In the genomic region with DNA sequence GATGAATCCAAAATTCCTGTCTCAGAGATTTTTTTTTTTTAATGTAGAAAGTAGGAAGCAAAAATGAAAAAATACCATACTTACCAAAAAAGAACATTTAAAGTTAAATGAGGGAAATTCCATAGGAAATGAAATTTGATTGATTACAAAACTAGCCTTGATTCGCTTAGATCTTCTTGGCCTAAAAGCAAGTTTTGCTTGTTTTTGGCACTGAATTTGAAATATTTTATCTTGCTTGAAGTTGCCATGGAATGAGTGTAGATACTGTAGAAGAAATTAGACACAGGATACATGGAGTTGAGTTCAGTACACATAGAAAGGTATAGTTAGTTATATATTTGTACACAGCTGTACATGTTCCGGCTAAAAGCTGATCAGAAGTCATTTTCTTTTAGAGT, we compare ENCODE assay signal across 24 mouse cellular contexts.
DNase-seq lines count a peak whose midpoint lies in the region; ATAC-seq and TF ChIP-seq lines count a peak whose summit lies in the region.
"Had no signal": no experiment of that assay in that cellular context is flagged by ENCODE, and none has a peak within 500 bp of the region (broad histone marks: within the 10 kb centered on the region; RNA-seq: fewer than 3 reads in every experiment).

No protein-coding gene starts in this region.

- no peak for ATAC-seq in kidney, postnatal 0 days (replicated peaks; ENCODE audit: low FRiP score, low read depth)
- ATAC-seq in megakaryocyte-erythroid progenitor cell, adult 5-6 weeks (replicated peaks; ENCODE audit: low FRiP score, low TSS enrichment, poor library complexity, severe bottlenecking) = 0 out of 2 replicates have a peak, but pooled peaks have one; percentile 38
- ATAC-seq: activated CD4-positive, CD25-positive, alpha-beta regulatory T cell, adult 4 months; CD4-positive, CD25-positive, alpha-beta regulatory T cell, adult 4 months; forebrain, embryonic 13.5 days; forebrain, embryonic 15.5 days; forebrain, postnatal 0 days; Patski had no signal

- no peak for TF ChIP-seq EP300 in MEL (IDR thresholded peaks at IDR 0.05; ENCODE audit: low read depth in 1 of 2, low read length in 2 of 2)

- TF ChIP-seq CTCF in kidney, postnatal 0 days (IDR thresholded peaks at IDR 0.05; ENCODE audit: low read depth) = no peak
- no peak for TF ChIP-seq CTCF in kidney, adult 2 months (conservative IDR thresholded peaks at IDR 0.05; ENCODE audit: insufficient read depth, insufficient read length, low read depth, low read length)
- TF ChIP-seq CTCF in MEL (IDR thresholded peaks at IDR 0.05 in 2 of 3, conservative IDR thresholded peaks at IDR 0.05 in 1 of 3; ENCODE audit: control insufficient read depth in 1 of 3, insufficient read depth in 1 of 3, low read depth in 2 of 3, low read length in 3 of 3, poor library complexity in 1 of 3, severe bottlenecking in 1 of 3) = no peak

- TF ChIP-seq POLR2A in kidney, adult 2 months (IDR thresholded peaks at IDR 0.05; ENCODE audit: low read depth, low read length) = no peak
- no peak for TF ChIP-seq POLR2A in MEL (IDR thresholded peaks at IDR 0.05; ENCODE audit: control insufficient read depth in 1 of 2, insufficient read depth in 1 of 2, low read depth in 1 of 2, low read length in 2 of 2, poor library complexity in 1 of 2)

- H3K4me1 ChIP-seq in kidney, postnatal 0 days (replicated peaks; ENCODE audit: insufficient read depth, low read length) = no peaks in the 10 kb centered on the region
- no peaks in the 10 kb centered on the region for H3K4me1 ChIP-seq in kidney, adult 2 months (ENCODE audit: control insufficient read depth, insufficient read depth, low read length)
- H3K4me1 ChIP-seq in MEL (ENCODE audit: control insufficient read depth in 1 of 2, insufficient read depth in 2 of 2, low read length in 2 of 2) = peaks cover 11 to 17% of the 10 kb centered on the region in 2 experiments
- H3K4me1 ChIP-seq: embryonic facial prominence, embryonic 12.5 days; forebrain, embryonic 13.5 days; forebrain, embryonic 15.5 days had no signal

- H3K79me2 ChIP-seq in MEL (ENCODE audit: control insufficient read depth, insufficient read depth, low read length, poor library complexity) = no peaks in the 10 kb centered on the region

- H3K9ac ChIP-seq in kidney, postnatal 0 days (ENCODE audit: low read depth, low read length) = no peak overlapping the region
- peak overlapping the region; percentile 18; the same call in 1 of the 2 replicates for H3K9ac ChIP-seq in MEL (ENCODE audit: control insufficient read depth, low read depth, low read length, poor library complexity, severe bottlenecking)
- H3K9ac ChIP-seq: embryonic facial prominence, embryonic 12.5 days; forebrain, embryonic 13.5 days; forebrain, embryonic 15.5 days; forebrain, postnatal 0 days had no signal

- H3K36me3 ChIP-seq in kidney, postnatal 0 days (ENCODE audit: insufficient read depth, low read length) = no peaks in the 10 kb centered on the region
- no peaks in the 10 kb centered on the region for H3K36me3 ChIP-seq in kidney, adult 2 months (ENCODE audit: control insufficient read depth, insufficient read depth, low read length)
- peaks cover 0 to 24% of the 10 kb centered on the region in 2 experiments; a peak in 2 of 4 replicates for H3K36me3 ChIP-seq in MEL (ENCODE audit: control insufficient read depth in 1 of 2, insufficient read depth in 2 of 2, low read length in 2 of 2)
- H3K36me3 ChIP-seq: embryonic facial prominence, embryonic 10.5 days; embryonic facial prominence, embryonic 12.5 days; forebrain, embryonic 15.5 days; G1E had no signal

- peak; percentile 63 for DNase-seq in kidney, postnatal 0 days (ENCODE audit: low spot score)
- DNase-seq in kidney, adult 2 months = no peak
- no peak for DNase-seq in MEL (ENCODE audit: low read depth, low spot score)
- no peak for DNase-seq in ovary, adult 18-20 months (ENCODE audit: low spot score)
- DNase-seq: adrenal gland, adult 8-10 months; adrenal gland, postnatal 14 days; adrenal gland, postnatal 36 days; B cell, adult 2 months; cerebellum, adult 11-12 months; cerebellum, adult 2 months; cerebellum, adult 9-10 months; cerebellum, postnatal 10 days; cerebellum, postnatal 25 days; forebrain, postnatal 0 days had no signal

- TF ChIP-seq RAD21 in MEL (IDR thresholded peaks at IDR 0.05; ENCODE audit: low read depth, low read length) = no peak

- no peak overlapping the region for H3K27ac ChIP-seq in kidney, postnatal 0 days
- no peak overlapping the region for H3K27ac ChIP-seq in kidney, adult 2 months (ENCODE audit: insufficient read depth, low read depth, low read length)
- peak overlapping the region; percentile 94 for H3K27ac ChIP-seq in MEL (ENCODE audit: control insufficient read depth, low read depth, low read length)
- H3K27ac ChIP-seq: embryonic facial prominence, embryonic 10.5 days; embryonic facial prominence, embryonic 12.5 days; forebrain, embryonic 13.5 days; forebrain, embryonic 15.5 days had no signal

- no peaks in the 10 kb centered on the region for H3K27me3 ChIP-seq in kidney, postnatal 0 days (ENCODE audit: insufficient read depth, low read length)
- no peaks in the 10 kb centered on the region for H3K27me3 ChIP-seq in kidney, adult 2 months (replicated peaks; ENCODE audit: control insufficient read depth, insufficient read depth, low read length)
- H3K27me3 ChIP-seq in MEL (ENCODE audit: control insufficient read depth in 1 of 2, insufficient read depth in 2 of 2, low read length in 2 of 2) = no peaks in the 10 kb centered on the region
- H3K27me3 ChIP-seq: CH12.LX; embryonic facial prominence, embryonic 12.5 days; forebrain, embryonic 13.5 days; forebrain, embryonic 15.5 days had no signal

- H3K9me3 ChIP-seq in kidney, postnatal 0 days (replicated peaks; ENCODE audit: low read length) = no peaks in the 10 kb centered on the region
- no peaks in the 10 kb centered on the region for H3K9me3 ChIP-seq in MEL (replicated peaks; ENCODE audit: insufficient read depth, low read length)
- H3K9me3 ChIP-seq: embryonic facial prominence, embryonic 10.5 days; embryonic facial prominence, embryonic 12.5 days; forebrain, embryonic 13.5 days; forebrain, embryonic 15.5 days had no signal

- H3K4me3 ChIP-seq in kidney, postnatal 0 days (replicated peaks; ENCODE audit: low read depth, low read length) = no peak overlapping the region
- H3K4me3 ChIP-seq in kidney, adult 2 months (ENCODE audit: insufficient read depth, low read depth, low read length) = no peak overlapping the region
- peak overlapping the region; percentile 4 to 36; a peak in 3 of 4 replicates for H3K4me3 ChIP-seq in MEL (ENCODE audit: control insufficient read depth in 1 of 2, insufficient read depth in 1 of 2, low read depth in 2 of 2, low read length in 2 of 2)
- H3K4me3 ChIP-seq: embryonic facial prominence, embryonic 10.5 days; embryonic facial prominence, embryonic 12.5 days; forebrain, embryonic 13.5 days; forebrain, embryonic 15.5 days had no signal

- no peak overlapping the region for H3K4me2 ChIP-seq in kidney, postnatal 0 days (ENCODE audit: low read length)
- H3K4me2 ChIP-seq: embryonic facial prominence, embryonic 12.5 days; forebrain, embryonic 13.5 days; forebrain, embryonic 15.5 days had no signal

- WGBS in kidney, postnatal 0 days = 75% methylated on average over 2 of the region's 2 CpGs
- 80% methylated on average over 2 of the region's 2 CpGs for WGBS in kidney, adult 2 months

TF ChIP-seq in MEL, 35 proteins besides CTCF, POLR2A, EP300 and RAD21:
- TF ChIP-seq RCOR1 (IDR thresholded peaks at IDR 0.05; ENCODE audit: low read depth, low read length) (no peak), TBP (IDR thresholded peaks at IDR 0.05; ENCODE audit: low read depth, low read length) (0 out of 2 replicates have a peak, but pooled peaks have one; percentile 7), MAZ (IDR thresholded peaks at IDR 0.05; ENCODE audit: low read depth, low read length) (no peak), GATA1 (IDR thresholded peaks at IDR 0.05; ENCODE audit: low read depth, low read length) (peak; percentile 25; the same call in 1 of the 2 replicates)

Comparison
In these comparisons a context has a peak if more than half of its experiments do, and no peak if none do; other contexts are left out.
1. H3K4me3 ChIP-seq: peak in MEL (2 of 2); none in kidney, postnatal 0 days (single experiment) and kidney, adult 2 months (single experiment).